Mouse (Mus musculus): Measurements from ENCODE around the gene Stk38.
"Not testable (repeated sequence)": the region's sequence is repeated elsewhere in the genome, so short reads cannot be mapped to it uniquely, and the experiment has no call there.

Stk38 gene

GRCm38 (mm10) chr17:29014235-29014634, 6.4 kb upstream of the Stk38 start:
- in situ Hi-C loops (cut with MboI), result no loop called here

- in situ Hi-C loops (cut with MboI), result no loop called here
Measured at GRCm38 (mm10) chr17:29009181-29009580, 1.4 kb upstream of the Stk38 start.

GRCm38 (mm10) chr17:29008326-29008650, 493 bp upstream of the Stk38 start:
- in situ Hi-C loops (cut with MboI), result no loop called here

GRCm38 (mm10) chr17:29007243-29007640, 553 bp downstream of the Stk38 start:
- in situ Hi-C loops (cut with MboI), result no loop called here

GRCm38 (mm10) chr17:29006812-29007211, 983 bp downstream of the Stk38 start:
- in situ Hi-C loops (cut with MboI), result no loop called here

GRCm38 (mm10) chr17:29005002-29005401, 2.8 kb downstream of the Stk38 start:
- in situ Hi-C loops (cut with MboI), result no loop called here

DNA sequence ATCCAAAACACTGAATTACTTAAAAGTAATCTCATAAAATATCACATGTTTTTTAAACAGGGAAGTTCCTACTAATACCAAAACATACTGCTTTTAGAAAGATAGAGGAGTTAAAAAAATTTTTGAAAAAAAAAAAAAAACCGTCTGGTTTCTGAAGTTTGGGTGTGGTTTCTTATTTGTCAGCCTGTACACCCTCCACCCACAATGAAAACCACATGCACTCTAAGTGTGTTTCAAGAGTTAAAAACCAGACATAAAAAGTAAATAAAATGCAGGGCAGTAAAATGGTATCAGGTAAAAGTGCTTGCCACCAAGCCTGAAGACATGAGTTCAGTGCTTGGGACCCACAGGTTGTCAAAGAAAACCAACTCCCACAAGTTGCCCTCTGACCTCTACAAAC, 4.1 kb downstream of the Stk38 start:
- in situ Hi-C loops (cut with MboI), result no loop called here

DNA sequence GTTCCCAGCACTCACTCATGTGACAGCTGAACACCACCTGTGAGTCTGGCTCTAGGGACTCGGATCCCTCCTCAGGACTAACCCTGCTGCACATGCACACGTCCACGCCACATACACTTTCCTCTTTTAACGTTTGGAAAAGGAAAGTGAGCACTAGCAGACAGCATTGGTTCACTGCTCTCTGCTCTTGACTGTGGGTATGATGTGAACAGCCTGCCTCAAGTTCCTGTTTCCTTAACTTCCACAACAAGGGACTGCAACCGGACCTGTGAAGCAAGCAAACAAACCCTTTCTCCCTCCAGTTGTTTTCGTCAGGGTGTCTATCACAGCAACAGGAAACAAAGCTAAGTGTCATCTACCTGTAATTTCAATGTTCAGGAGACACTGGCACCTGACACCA, 7.3 kb downstream of the Stk38 start:
- in situ Hi-C loops (cut with MboI), result no loop called here

- in situ Hi-C loops (cut with MboI), result no loop called here
Measured at GRCm38 (mm10) chr17:28994615-28995014, 13.2 kb downstream of the Stk38 start.

- in situ Hi-C loops (cut with MboI), result not testable (repeated sequence)
Measured at GRCm38 (mm10) chr17:28993004-28993403, 14.8 kb downstream of the Stk38 start.

- in situ Hi-C loops (cut with MboI), result no loop called here
Measured at GRCm38 (mm10) chr17:28992105-28992504, 15.7 kb downstream of the Stk38 start.

- in situ Hi-C loops (cut with MboI), result no loop called here
Measured at GRCm38 (mm10) chr17:28991286-28991685, 16.5 kb downstream of the Stk38 start.

DNA sequence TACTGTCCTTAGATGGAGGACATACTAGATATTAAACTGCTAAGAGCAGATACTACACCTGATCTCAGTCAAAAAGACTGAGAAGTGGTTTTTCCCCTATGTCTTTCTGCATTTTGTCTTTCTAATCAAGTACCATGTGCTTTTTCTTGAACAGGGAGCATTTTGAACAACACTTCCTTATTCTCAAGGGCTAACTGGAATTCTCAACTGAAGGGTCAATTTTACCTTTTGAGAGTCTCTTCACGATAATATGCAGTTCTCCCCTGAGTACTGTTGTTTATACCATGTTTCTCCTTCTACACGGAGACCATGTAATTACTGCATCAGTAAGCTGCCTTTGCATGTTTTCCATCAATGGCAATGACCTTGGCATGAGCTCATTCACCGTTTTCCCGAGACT, 17.7 kb downstream of the Stk38 start:
- in situ Hi-C loops (cut with MboI), result no loop called here

DNA sequence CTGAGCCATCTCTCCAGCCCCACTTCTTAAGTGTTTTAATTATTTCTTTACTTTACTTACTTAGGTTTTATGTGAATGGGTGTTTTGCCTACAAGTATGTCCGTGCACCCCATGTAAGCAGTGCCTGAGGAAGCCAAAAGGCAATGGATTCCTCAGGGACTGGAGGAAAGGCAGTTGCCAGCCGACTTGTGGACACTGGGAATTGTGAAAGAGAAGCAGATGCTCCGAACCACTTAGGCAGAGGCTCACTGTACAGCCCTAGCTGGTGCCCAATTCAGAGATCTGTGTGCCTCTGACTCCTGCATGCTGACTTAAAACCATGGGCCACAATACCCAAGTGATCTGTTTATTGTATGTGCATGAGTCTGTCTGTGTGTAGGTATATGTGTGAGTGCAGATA, 18.8 kb downstream of the Stk38 start:
- in situ Hi-C loops (cut with MboI), result no loop called here

DNA sequence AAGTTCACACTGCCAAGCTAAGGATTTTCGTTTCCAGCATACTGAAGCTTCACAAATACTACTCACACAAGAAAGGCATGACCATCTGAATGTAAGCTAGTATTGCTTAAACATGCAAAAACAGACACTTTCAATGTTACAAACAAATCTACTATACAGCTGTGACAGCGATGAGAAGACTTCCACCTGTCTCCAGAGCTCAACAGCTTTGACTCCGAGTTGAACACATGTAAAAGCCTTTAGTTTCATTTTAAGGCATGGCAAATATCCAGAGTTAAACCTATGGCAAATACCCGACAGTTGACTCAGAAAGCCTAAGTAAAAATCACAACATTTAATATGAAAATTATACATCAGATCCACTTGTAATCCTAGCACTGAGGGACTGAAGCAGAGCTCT, 19.5 kb downstream of the Stk38 start:
- in situ Hi-C loops (cut with MboI), result no loop called here

- in situ Hi-C loops (cut with MboI), result no loop called here
Measured at GRCm38 (mm10) chr17:28987713-28988112, 20.1 kb downstream of the Stk38 start.

DNA sequence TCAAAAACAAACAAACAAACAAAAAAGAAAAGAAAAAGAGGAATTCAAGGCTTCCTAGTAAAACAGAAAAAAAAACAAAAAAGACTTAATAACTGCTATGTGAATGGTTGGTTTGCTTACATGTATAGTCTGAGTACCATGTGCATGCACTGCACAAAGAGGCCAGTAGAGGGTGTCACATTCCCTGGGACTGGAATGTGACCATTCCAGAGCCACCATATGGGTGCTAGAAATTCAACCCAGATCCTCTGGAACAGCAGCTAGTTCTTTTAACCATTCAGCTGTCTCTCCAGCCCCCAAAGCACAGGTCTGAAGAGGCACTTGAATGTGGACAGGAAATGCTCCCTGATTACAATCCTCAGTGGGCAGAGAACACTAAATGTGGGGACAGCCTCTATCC, 21.0 kb downstream of the Stk38 start:
- in situ Hi-C loops (cut with MboI), result no loop called here

DNA sequence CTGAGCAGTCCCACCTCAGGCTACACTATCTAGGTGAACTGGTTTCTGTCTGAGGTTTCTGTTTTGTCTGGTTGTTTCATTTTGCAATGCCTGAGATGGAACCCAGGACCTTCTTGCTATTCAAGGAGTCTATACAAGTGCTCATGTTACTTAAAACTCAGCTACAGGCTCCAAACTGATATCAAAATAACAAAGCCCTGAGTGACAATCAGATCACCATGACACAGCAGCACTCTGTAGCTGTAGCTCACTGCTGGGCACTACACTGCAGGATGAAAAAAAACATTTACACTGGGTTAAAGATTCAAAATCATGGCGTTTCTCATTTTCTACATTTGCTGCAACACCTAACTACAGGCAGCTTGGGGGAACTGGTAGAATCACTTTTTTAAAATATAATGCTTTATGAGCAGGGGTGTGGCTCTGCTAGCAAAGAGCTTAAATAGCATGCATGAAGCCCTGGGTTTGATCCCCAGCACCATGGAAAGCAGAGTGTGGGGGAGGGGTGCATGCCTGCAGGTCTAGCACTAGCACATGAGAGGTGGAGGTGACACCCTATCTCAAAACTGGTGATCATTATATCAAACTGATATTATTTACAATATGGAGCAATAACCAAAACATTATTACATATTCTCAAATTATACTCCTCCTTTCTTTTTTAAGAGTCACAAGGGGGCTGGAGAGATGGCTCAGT, 22.9 kb downstream of the Stk38 start:
- in situ Hi-C loops (cut with MboI), result no loop called here

DNA sequence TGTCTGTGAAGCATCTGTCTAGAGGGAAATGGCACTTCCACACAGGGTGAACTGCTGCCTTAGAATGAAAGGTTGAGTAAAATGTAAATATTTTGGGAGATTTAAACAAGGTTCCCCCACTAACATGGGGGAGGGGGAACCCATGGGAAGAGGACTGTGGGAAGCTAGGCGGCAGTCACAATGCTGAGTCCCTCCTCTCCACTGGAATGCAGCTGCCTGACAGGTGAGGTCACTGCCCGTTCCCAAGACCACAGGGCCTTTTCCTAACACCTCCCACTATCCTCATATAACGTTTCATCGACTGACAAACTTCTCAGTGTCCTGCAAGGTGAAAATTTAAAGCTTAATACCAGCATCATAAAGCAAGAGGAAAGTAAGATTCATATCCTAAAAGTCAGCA, 25.2 kb downstream of the Stk38 start:
- in situ Hi-C loops (cut with MboI), result no loop called here

DNA sequence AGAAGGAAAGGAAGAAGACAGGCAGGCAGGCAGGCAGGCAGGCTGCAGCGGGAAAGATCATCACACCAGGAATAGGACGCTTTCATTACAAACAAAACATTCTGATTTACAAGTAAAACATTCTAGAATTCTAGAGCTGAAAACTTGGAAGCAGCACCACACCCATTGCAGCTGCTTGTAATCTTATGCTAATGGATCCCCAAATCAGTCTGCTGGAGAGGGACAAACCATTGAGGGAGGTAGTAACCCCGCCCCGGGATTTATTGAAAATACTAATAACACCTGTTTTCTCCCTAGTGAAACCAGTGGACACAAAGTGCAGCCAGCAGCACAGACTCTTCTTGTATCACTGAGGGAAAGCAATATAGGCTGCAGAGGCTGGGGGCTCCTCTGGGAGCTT, 26.7 kb downstream of the Stk38 start:
- in situ Hi-C loops (cut with MboI), result no loop called here

DNA sequence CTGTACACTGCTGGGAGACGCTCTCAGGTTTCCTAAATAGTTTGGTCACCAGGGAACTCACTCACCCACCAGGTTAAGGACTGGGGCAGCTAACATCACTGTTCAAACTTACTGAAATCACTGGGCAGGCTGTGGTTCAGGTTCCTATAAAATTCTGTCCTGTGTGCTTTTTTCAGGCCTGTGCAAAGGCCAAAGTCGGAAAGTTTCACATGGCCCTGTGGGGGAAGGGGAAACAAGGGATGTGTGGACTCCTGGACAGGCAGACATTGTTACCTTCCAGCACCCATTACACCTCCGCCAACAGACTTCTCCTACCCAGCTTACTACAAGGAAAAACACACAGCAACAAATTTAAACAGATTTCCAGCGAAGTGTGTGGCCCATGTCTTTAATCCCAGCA, 28.7 kb downstream of the Stk38 start:
- in situ Hi-C loops (cut with MboI), result no loop called here

DNA sequence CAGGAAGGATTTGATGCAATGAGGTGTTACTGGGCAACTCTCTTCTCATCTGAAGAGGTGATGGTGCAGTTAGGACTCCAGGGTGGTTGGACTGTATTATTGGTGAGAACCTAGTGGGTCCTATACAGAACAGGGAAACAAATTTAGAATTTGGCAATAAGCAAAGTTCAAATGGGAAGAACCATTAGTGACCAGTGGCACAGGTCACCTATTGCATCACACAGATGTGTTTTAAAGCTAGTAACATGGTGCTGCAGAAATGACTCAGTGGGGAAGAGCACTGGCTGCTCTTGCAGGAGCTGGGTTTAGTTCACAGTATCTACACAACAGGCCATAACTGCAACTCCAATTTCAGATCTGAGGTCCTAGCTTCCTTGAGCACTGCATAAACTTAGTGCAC, 37.7 kb downstream of the Stk38 start:
- in situ Hi-C loops (cut with MboI), result no loop called here

GRCm38 (mm10) chr17:28967021-28967610, 40.7 kb downstream of the Stk38 start:
- in situ Hi-C loops (cut with MboI), result no loop called here

DNA sequence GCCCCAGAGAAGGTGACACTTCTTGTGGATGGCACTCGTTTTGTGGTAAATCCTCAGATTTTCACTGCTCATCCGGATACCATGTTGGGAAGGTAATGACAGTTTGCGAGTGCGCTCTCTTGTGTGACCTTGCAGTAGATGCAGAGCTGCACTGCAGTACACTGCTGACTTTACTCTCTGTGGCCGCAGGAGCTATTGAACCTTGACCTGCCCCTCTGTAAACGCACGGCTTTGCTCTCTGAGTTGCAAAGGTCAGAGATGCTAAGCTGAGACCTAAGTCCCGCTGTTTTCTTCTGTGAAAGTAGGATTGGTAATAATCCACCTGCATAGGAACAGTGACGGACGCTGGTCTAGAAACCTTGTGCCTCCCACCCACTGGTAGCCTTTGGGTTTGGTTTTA, 46.2 kb downstream of the Stk38 start:
- in situ Hi-C loops (cut with MboI), result no loop called here

Data from mature B cell (primary cell).